Mouse (Mus musculus) forebrain, embryonic 13.5 days (tissue): ENCODE data around the gene Emcn. TPM values are rescaled to one million over a fixed set of nuclear protein-coding genes. Genes with fewer than 3 reads are reported as not detected.
A peak's percentile ranks its signal among the peaks of the same experiment; 100 is the strongest.

ENCODE experiments used
- ATAC-seq: fragments of 200-750 bp; cut with Nextera tagmentation; 2 replicates; pipeline ENCODE4 v1.8.0; 2017
- H3K27ac ChIP-seq: fragments of 300-500 bp; sonication (generic); 2 replicates; pipeline ENCODE4 v1.5.1; 2015; ENCODE audit warnings: inconsistent platforms, mild to moderate bottlenecking, moderate library complexity
- H3K27me3 ChIP-seq: fragments of 300-500 bp; sonication (generic); 2 replicates; pipeline ENCODE4 v1.6.1; 2015; ENCODE audit warnings: mild to moderate bottlenecking, inconsistent platforms
- H3K36me3 ChIP-seq: fragments of 300-500 bp; sonication (generic); 2 replicates; pipeline ENCODE4 v1.6.1; 2015; ENCODE audit warnings: mild to moderate bottlenecking, inconsistent platforms; ENCODE audit not compliant: poor library complexity, severe bottlenecking
- H3K4me1 ChIP-seq: fragments of 300-500 bp; sonication (generic); 2 replicates; pipeline ENCODE4 v1.6.1; 2015; ENCODE audit warnings: inconsistent platforms
- H3K4me2 ChIP-seq: fragments of 300-500 bp; sonication (generic); 2 replicates; pipeline ENCODE4 v1.6.1; 2015; ENCODE audit warnings: inconsistent platforms, mild to moderate bottlenecking, moderate library complexity
- H3K4me3 ChIP-seq: fragments of 300-500 bp; sonication (generic); 2 replicates; pipeline ENCODE4 v1.5.1; 2015; ENCODE audit warnings: mild to moderate bottlenecking, inconsistent platforms
- H3K9ac ChIP-seq: fragments of 300-500 bp; sonication (generic); 2 replicates; pipeline ENCODE4 v1.6.1; 2015; ENCODE audit warnings: mild to moderate bottlenecking, inconsistent platforms
- H3K9me3 ChIP-seq: fragments of 300-500 bp; sonication (generic); replicated peaks from 2 replicates; pipeline ENCODE4 v1.6.1; 2016; ENCODE audit warnings: inconsistent platforms
- WGBS: fragments of 180-500 bp; shearing (Covaris S2); methylation state at CpG from one replicate; pipeline ENCODE4 v1.1.7; 2015; 5-methylcytosine and 5-hydroxymethylcytosine counted together
- polyA plus RNA-seq: library from polyadenylated mRNA; unstranded; fragments of >200 nt; fragmentation: Nextera tagmentation; extraction: Ambion mirVana; gene quantifications from 2 replicates; pipeline ENCODE4 v1.2.1, GENCODE M21; 2015

Gene Emcn
- polyA plus RNA-seq, 1 experiment from 2014 or later = 10.4 TPM

DNA sequence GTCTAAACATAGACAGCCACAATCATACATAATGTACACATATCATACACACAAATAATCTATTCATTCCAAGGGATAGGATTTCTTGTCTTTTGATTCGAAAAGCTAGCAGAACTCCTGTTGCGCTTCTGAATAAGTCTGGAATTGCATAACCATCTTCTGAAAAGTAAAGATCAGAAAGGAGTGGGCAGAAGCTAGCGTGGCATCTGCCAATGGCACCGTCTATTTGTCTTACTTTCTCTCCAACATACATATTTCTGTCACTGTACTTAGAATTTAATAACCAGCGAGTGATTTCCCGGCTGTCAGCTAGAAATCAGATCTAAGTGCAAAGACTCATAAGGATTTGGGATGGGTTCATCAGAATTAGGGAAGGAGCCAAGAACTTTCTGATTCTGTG, 88.6 kb downstream of the Emcn start:
- ATAC-seq = no peak
- no peaks in the 10 kb centered on the region for H3K27me3 ChIP-seq
- 93% methylated on average over 6 of the region's 6 CpGs for WGBS

GRCm38 (mm10) chr3:137464902-137465629, 124.2 kb downstream of the Emcn start:
- H3K36me3 ChIP-seq = no peaks in the 10 kb centered on the region
- H3K9ac ChIP-seq = no peak overlapping the region
- 73% methylated on average over 4 of the region's 4 CpGs for WGBS
- H3K4me3 ChIP-seq = no peak overlapping the region
- H3K4me2 ChIP-seq = no peak overlapping the region
- no peak for ATAC-seq
- H3K4me1 ChIP-seq = no peaks in the 10 kb centered on the region
- no peak overlapping the region for H3K27ac ChIP-seq
- H3K9me3 ChIP-seq = no peaks in the 10 kb centered on the region
- H3K27me3 ChIP-seq = no peaks in the 10 kb centered on the region

More for the DNA sequence above, 88.6 kb downstream of the Emcn start:
- Histone ChIP-seq H3K9ac (no peak overlapping the region), H3K4me3 (no peak overlapping the region), H3K4me1 (no peaks in the 10 kb centered on the region), H3K9me3 (0 out of 2 replicates have a peak, but pooled peaks cover 4% of the 10 kb centered on the region), H3K27ac (no peak overlapping the region), H3K4me2 (no peak overlapping the region), H3K36me3 (no peaks in the 10 kb centered on the region)

- 79% methylated on average over 4 of the region's 4 CpGs for WGBS
- Histone ChIP-seq H3K4me1 (no peaks in the 10 kb centered on the region), H3K9me3 (no peaks in the 10 kb centered on the region), H3K27me3 (no peaks in the 10 kb centered on the region), H3K4me3 (no peak overlapping the region), H3K4me2 (no peak overlapping the region), H3K36me3 (no peaks in the 10 kb centered on the region), H3K27ac (no peak overlapping the region), H3K9ac (no peak overlapping the region)
- ATAC-seq = no peak
Measured at GRCm38 (mm10) chr3:137465953-137466352, 125.1 kb downstream of the Emcn start.

GRCm38 (mm10) chr3:137466766-137467165, 125.9 kb downstream of the Emcn start:
- ATAC-seq = no peak
- no peaks in the 10 kb centered on the region for H3K9me3 ChIP-seq
- WGBS = 94% methylated on average over 4 of the region's 4 CpGs
- no peak overlapping the region for H3K27ac ChIP-seq
- H3K27me3 ChIP-seq = no peaks in the 10 kb centered on the region
- H3K36me3 ChIP-seq = no peaks in the 10 kb centered on the region
- no peak overlapping the region for H3K9ac ChIP-seq
- H3K4me1 ChIP-seq = no peaks in the 10 kb centered on the region
- no peak overlapping the region for H3K4me3 ChIP-seq
- H3K4me2 ChIP-seq = no peak overlapping the region

DNA sequence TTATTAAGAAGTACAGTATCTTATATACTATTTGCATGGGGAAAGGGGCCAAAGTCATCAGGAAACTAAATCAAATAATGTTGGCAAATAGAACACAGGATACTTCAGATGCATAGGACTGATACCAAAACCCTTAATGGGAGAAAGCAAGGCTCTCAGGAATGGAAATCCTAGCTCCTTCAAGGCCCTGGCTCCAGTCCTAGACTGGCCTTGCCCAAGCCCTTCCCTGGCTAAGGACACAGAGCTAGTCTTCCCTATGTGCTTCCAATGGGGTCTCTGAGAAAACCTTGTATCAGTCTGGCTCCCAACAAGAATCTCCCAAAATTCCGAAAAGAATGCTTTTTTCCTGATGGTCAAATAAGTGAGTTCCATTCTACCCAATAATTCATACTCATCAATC, 126.5 kb downstream of the Emcn start:
- H3K27me3 ChIP-seq = no peaks in the 10 kb centered on the region
- H3K4me1 ChIP-seq = no peaks in the 10 kb centered on the region
- no peaks in the 10 kb centered on the region for H3K36me3 ChIP-seq
- H3K9ac ChIP-seq = no peak overlapping the region
- H3K27ac ChIP-seq = no peak overlapping the region
- H3K9me3 ChIP-seq = no peaks in the 10 kb centered on the region
- H3K4me3 ChIP-seq = no peak overlapping the region
- 100% methylated on average over 1 of the region's 1 CpGs for WGBS
- H3K4me2 ChIP-seq = no peak overlapping the region
- ATAC-seq = no peak

- Histone ChIP-seq H3K4me1 (no peaks in the 10 kb centered on the region), H3K36me3 (no peaks in the 10 kb centered on the region), H3K27ac (no peak overlapping the region), H3K4me3 (no peak overlapping the region), H3K4me2 (no peak overlapping the region), H3K9me3 (no peaks in the 10 kb centered on the region), H3K9ac (no peak overlapping the region), H3K27me3 (no peaks in the 10 kb centered on the region)
- 78% methylated on average over 1 of the region's 1 CpGs for WGBS
- ATAC-seq = no peak
Measured at GRCm38 (mm10) chr3:137472145-137472544, 131.3 kb downstream of the Emcn start.

DNA sequence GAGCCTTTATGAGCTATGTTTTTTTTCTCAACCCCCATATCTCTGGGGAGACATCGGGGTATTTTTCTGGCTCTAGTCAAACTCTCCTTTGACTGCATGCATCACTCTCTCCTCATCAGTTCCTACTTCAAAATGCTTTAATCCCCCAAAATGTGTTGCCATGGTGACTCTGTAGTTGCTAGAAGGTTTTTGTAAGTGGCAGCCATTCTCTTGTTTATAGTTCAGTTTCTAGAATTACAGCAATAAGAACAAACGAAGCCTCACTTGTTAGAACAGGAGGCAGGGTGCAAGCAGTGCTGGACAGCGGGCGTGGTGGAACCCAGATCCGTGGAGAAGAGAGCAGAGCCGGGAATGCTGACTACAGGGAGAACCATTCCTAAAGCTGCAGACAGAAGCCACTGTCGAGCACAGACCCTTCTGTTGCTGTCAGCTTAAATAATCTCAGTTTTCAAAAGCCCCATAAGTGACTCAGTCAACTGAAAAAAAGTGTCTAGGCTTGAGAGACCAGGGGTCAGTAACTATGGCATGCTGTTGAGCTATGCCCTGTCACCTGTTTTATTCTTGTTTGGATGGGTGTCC, 139.0 kb downstream of the Emcn start:
- no peaks in the 10 kb centered on the region for H3K36me3 ChIP-seq
- 0 out of 2 replicates have a peak, but pooled peaks have one; percentile 38 for ATAC-seq
- H3K4me3 ChIP-seq = no peak overlapping the region
- peaks cover 11% of the 10 kb centered on the region; the same call in 1 of the 2 replicates for H3K4me1 ChIP-seq
- H3K27ac ChIP-seq = no peak overlapping the region
- no peak overlapping the region for H3K4me2 ChIP-seq
- WGBS = 41% methylated on average over 7 of the region's 7 CpGs
- H3K9me3 ChIP-seq = no peaks in the 10 kb centered on the region; the same call in 1 of the 2 replicates
- H3K27me3 ChIP-seq = no peaks in the 10 kb centered on the region
- no peak overlapping the region for H3K9ac ChIP-seq

DNA sequence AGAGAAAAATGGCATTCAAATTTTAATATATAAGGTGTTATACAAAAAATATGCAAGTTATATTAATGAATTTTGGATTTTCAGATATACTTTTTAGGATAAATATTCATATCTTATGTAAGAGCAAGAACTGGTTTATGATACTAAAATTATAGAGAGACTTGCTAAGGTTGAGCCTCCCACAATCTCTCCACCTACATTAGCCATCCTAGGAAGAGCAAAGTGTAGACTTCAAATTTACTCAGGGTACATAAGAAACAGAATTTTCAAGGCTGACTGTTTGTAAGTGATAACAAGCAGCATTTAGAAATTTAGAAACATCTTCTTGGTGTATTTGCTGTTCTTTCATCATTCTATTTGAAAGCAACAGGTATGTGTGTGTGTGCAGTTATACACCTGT, 140.3 kb downstream of the Emcn start:
- Histone ChIP-seq H3K9ac (no peak overlapping the region), H3K4me2 (no peak overlapping the region)

More for the DNA sequence above, 140.3 kb downstream of the Emcn start:
- no peak for ATAC-seq
- Histone ChIP-seq H3K27me3 (no peaks in the 10 kb centered on the region), H3K27ac (no peak overlapping the region), H3K4me1 (peaks cover 11% of the 10 kb centered on the region; the same call in 1 of the 2 replicates), H3K4me3 (no peak overlapping the region), H3K9me3 (no peaks in the 10 kb centered on the region; the same call in 1 of the 2 replicates), H3K36me3 (no peaks in the 10 kb centered on the region)
